Mouse (Mus musculus) liver, embryonic 15.5 days (tissue): Measurements from ENCODE around the gene Rab11fip5. TPM values are rescaled to one million over a fixed set of nuclear protein-coding genes. Genes with fewer than 3 reads are reported as not detected.

ENCODE experiments used
- ATAC-seq: fragments of 200-750 bp; cut with Nextera tagmentation; 2 replicates; pipeline ENCODE4 v1.8.0; 2017; ENCODE audit warnings: moderate number of reproducible peaks, mild to moderate bottlenecking, moderate library complexity; ENCODE audit not compliant: insufficient read depth
- H3K27ac ChIP-seq: fragments of 300-500 bp; sonication (generic); replicated peaks from 2 replicates; pipeline ENCODE4 v1.5.1; 2015; ENCODE audit warnings: mild to moderate bottlenecking, inconsistent platforms
- H3K27me3 ChIP-seq: fragments of 300-500 bp; sonication (generic); 2 replicates; pipeline ENCODE4 v1.6.1; 2015; ENCODE audit warnings: mild to moderate bottlenecking, inconsistent platforms
- H3K36me3 ChIP-seq: fragments of 300-500 bp; sonication (generic); replicated peaks from 2 replicates; pipeline ENCODE4 v1.6.1; 2015; ENCODE audit warnings: moderate library complexity, mild to moderate bottlenecking, inconsistent platforms
- H3K4me1 ChIP-seq: fragments of 300-500 bp; sonication (generic); replicated peaks from 2 replicates; pipeline ENCODE4 v1.6.1; 2015; ENCODE audit warnings: inconsistent platforms
- H3K4me2 ChIP-seq: fragments of 300-500 bp; sonication (generic); 2 replicates; pipeline ENCODE4 v1.6.1; 2015; ENCODE audit warnings: moderate library complexity, mild to moderate bottlenecking, inconsistent platforms
- H3K4me3 ChIP-seq: fragments of 300-500 bp; sonication (generic); replicated peaks from 2 replicates; pipeline ENCODE4 v1.5.1; 2015; ENCODE audit warnings: mild to moderate bottlenecking, inconsistent platforms
- H3K9ac ChIP-seq: fragments of 300-500 bp; sonication (generic); 2 replicates; pipeline ENCODE4 v1.6.1; 2015; ENCODE audit warnings: moderate library complexity, mild to moderate bottlenecking, inconsistent platforms
- H3K9me3 ChIP-seq: fragments of 300-500 bp; sonication (generic); replicated peaks from 2 replicates; pipeline ENCODE4 v1.6.1; 2016; ENCODE audit warnings: inconsistent platforms
- WGBS: fragments of 180-500 bp; shearing (Covaris S2); methylation state at CpG from one replicate; pipeline ENCODE4 v1.1.7; 2015; ENCODE audit warnings: mixed read lengths; ENCODE audit not compliant: insufficient replicate concordance; 5-methylcytosine and 5-hydroxymethylcytosine counted together
- polyA plus RNA-seq: library from polyadenylated mRNA; unstranded; fragments of >200 nt; fragmentation: Nextera tagmentation; extraction: Ambion mirVana; gene quantifications from 2 replicates; pipeline ENCODE4 v1.2.1, GENCODE M21; 2015

Rab11fip5 gene
- polyA plus RNA-seq, 1 experiment from 2014 or later, result 0.86 TPM

DNA sequence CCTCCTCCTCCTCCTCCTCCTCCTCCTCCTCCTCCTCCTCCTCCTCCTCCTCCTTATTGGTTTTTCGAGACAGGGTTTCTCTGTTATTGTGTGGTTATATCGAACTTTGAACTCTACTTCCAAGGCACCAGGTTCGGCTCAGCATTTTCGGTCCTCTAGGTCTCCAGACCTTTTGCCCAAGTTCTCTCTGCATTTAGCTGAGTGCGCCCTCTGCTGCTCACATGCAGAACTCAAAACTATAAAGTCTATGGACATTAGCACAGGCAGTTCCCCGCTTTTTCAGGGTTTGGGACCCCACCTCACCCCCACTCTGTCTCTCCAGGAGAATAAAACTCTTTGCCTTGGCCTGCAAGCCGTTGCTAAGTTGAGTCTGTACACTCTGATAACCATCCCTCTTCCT lies 17.4 kb upstream of the Rab11fip5 start:
- Histone ChIP-seq H3K36me3 (no peaks in the 10 kb centered on the region), H3K9me3 (no peaks in the 10 kb centered on the region), H3K27ac (no peak overlapping the region), H3K4me2 (no peak overlapping the region), H3K9ac (no peak overlapping the region), H3K27me3 (peaks cover 8% of the 10 kb centered on the region; the same call in 1 of the 2 replicates), H3K4me1 (peaks cover 5% of the 10 kb centered on the region; the same call in 1 of the 2 replicates), H3K4me3 (no peak overlapping the region)
- ATAC-seq, result no peak
- 15% methylated on average over 6 of the region's 7 CpGs for WGBS

DNA sequence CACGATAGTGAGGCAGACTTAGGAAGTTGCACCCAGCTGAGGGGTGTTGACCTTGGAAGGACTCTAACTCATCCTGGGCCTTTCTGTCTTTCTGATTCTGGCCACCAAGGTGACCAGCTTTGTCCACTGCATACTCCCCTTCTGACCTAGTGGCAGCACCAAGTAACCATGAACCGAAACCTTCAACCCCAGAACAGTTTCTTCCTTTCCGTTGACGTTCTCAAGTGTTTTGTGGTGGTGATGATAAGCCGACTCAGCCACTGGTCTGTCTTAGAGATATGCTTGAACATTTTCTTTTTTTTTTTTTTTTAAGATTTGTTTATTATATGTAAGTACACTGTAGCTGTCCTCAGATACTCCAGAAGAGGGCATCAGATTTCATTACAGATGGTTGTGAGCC lies 14.2 kb upstream of the Rab11fip5 start:
- H3K4me1 ChIP-seq, result peaks cover 5% of the 10 kb centered on the region; the same call in 1 of the 2 replicates
- peaks cover 11% of the 10 kb centered on the region; the same call in 1 of the 2 replicates for H3K27me3 ChIP-seq
- no peak overlapping the region for H3K9ac ChIP-seq
- WGBS, result 14% methylated on average over 5 of the region's 5 CpGs
- no peak; the same call in 1 of the 2 replicates for ATAC-seq
- H3K27ac ChIP-seq, result no peak overlapping the region
- H3K4me3 ChIP-seq, result no peak overlapping the region
- H3K4me2 ChIP-seq, result peak overlapping the region; percentile 27; the same call in 1 of the 2 replicates
- H3K36me3 ChIP-seq, result no peaks in the 10 kb centered on the region
- no peaks in the 10 kb centered on the region for H3K9me3 ChIP-seq

DNA sequence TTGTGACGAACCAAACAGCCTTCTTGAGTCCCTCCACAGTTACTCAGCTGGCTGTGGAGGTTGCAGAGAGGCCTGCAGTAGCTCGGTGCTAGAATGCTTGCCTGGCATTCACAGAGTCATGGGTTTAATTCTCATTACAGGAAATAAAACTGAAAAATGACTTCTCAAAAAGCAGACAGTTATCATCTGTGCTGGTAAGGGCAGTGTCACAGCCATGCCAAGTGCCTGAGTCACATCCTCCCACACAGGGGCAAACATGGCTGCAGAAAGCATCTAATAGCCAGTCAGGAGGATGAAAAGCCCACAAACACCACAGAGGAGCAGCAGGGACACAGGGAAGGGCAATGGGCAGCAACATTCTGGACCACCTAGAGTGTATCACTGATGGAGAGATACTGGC lies 8.4 kb upstream of the Rab11fip5 start:
- H3K4me2 ChIP-seq, result no peak overlapping the region
- no peaks in the 10 kb centered on the region for H3K9me3 ChIP-seq
- WGBS, result 69% methylated on average over 2 of the region's 2 CpGs
- H3K27me3 ChIP-seq, result peaks cover 3% of the 10 kb centered on the region; the same call in 1 of the 2 replicates
- peaks cover 35% of the 10 kb centered on the region for H3K4me1 ChIP-seq
- no peaks in the 10 kb centered on the region for H3K36me3 ChIP-seq
- no peak overlapping the region for H3K27ac ChIP-seq
- ATAC-seq, result no peak
- no peak overlapping the region for H3K4me3 ChIP-seq
- H3K9ac ChIP-seq, result no peak overlapping the region

DNA sequence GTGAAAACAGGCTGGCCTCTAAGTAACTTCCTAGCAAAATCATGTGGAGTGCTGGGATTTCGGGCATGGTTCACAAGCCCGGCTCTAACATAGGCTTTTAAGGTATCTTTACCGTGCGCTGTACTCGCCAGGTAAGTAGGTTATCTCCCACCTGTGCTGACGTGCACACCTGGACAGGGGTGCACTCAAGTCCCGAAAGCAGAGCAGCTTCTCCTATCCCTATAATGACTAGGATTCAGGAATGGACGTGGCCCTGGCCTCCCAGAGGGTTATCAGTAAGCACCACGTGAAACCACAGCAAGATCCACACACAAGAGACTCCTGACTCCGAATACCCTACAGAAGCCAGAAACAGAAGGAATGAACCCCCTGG lies 7.2 kb upstream of the Rab11fip5 start:
- ATAC-seq, result no peak

DNA sequence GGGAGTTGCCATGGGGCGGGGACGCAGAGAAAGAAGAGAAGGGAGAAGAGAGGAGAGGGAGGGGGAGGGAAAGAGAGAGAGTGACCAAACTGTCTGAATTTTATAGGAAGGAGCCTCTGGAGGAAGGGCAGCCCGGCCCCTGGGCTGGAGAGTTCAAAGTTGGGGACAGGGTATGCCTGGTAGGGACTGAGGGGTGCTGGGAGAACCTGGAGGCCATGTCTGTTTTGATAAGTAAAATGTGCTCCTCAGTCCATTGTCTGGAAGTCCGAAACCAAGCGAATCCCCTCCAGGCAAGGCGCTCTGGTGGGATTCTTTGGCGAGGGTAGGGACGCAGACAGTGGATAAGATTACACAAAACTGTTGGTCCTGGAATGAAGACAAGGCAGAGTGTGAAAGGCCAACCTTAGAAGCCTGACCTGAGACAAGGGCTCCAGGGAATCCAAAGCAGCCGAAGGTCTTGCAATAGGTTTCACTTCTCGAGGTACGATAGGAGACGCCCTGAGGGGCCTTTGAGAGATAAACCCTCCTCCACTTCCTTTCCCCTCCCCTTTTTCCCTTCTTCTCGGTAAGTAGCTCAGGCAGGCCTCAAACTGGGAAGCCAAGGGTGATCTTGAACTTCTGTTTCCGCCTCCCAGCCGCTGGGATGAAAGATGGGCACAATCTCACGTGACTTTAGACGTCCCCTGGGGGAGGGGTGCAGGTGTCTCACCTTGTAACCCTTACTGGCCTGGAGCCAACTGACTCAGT lies 6.6 kb upstream of the Rab11fip5 start:
- H3K27ac ChIP-seq, result no peak overlapping the region
- ATAC-seq, result 0 out of 2 replicates have a peak, but pooled peaks have one; percentile 25
- no peaks in the 10 kb centered on the region for H3K9me3 ChIP-seq
- WGBS, result 15% methylated on average over 17 of the region's 17 CpGs
- peak overlapping the region; percentile 31 for H3K4me3 ChIP-seq
- peaks cover 50% of the 10 kb centered on the region for H3K4me1 ChIP-seq
- peak overlapping the region; percentile 27; the same call in 1 of the 2 replicates for H3K9ac ChIP-seq
- no peaks in the 10 kb centered on the region for H3K27me3 ChIP-seq
- no peaks in the 10 kb centered on the region for H3K36me3 ChIP-seq
- H3K4me2 ChIP-seq, result peak overlapping the region; percentile 65

More for the DNA sequence above, 7.2 kb upstream of the Rab11fip5 start:
- H3K27me3 ChIP-seq, result peaks cover 1% of the 10 kb centered on the region; the same call in 1 of the 2 replicates
- H3K27ac ChIP-seq, result no peak overlapping the region
- H3K4me2 ChIP-seq, result peak overlapping the region; percentile 65
- H3K9me3 ChIP-seq, result no peaks in the 10 kb centered on the region
- peaks cover 46% of the 10 kb centered on the region for H3K4me1 ChIP-seq
- no peaks in the 10 kb centered on the region for H3K36me3 ChIP-seq
- H3K4me3 ChIP-seq, result no peak overlapping the region
- 50% methylated on average over 10 of the region's 10 CpGs for WGBS
- H3K9ac ChIP-seq, result no peak overlapping the region; the same call in 1 of the 2 replicates

DNA sequence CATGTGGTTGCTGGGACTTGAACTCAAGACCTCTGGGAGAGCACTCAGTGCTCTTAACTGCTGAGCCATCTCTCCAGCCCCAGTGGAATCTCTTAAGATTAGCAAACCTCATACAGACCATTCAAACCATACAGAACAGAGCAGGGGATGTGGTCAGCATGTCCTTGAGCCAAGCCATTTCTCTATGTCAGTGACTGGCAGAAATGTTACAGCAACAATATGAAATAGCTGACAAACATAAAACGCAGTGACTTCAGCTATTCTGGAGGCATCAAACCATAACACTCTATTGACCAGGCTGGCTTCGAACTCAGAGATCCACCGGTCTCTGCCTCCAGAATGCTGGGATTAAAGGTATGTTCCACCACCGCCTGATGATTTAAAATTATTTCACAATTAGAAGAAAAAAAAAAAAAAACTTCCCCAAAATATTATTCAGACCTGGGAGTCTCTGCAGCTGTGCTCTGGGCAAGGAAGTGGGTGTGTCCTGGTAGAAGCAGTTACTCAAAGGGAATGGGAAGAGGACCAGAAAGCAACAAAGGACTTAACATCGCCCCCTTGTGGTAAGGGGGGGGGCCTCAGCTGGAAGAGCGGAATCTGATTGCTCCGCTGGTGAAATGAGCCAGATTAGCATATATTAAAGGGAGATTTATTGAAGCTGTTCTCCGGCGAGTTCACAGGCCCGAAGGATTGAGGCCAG lies 5.9 kb upstream of the Rab11fip5 start:
- WGBS, result 28% methylated on average over 10 of the region's 10 CpGs
- ATAC-seq, result peak; percentile 53; the same call in 1 of the 2 replicates
- no peaks in the 10 kb centered on the region for H3K36me3 ChIP-seq
- peak overlapping the region; percentile 31 for H3K4me3 ChIP-seq
- H3K9me3 ChIP-seq, result no peaks in the 10 kb centered on the region
- peaks cover 56% of the 10 kb centered on the region for H3K4me1 ChIP-seq
- H3K4me2 ChIP-seq, result peak overlapping the region; percentile 65
- H3K27me3 ChIP-seq, result no peaks in the 10 kb centered on the region
- H3K27ac ChIP-seq, result no peak overlapping the region
- H3K9ac ChIP-seq, result no peak overlapping the region

DNA sequence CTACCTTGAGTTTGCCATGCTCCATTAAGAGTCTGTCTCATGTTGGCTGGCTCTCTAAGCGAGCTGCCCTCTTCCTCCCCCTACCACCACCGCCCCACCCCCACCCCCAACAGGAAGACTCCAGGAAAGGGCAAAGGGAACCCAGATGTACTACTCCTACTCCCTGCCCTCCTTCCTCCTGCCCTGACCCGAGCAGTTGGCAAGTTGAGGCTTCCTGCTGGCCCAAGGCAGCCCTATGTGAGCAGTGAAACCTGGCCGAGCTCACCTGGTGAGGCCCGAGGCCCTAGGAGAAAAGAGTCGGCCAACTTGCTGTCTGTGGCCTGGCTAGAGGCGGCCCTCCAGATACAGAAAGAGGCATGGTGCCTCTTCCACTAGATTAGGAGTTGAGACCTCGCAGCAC lies 4.2 kb upstream of the Rab11fip5 start:
- Histone ChIP-seq H3K9me3 (no peaks in the 10 kb centered on the region), H3K9ac (no peak overlapping the region), H3K4me1 (peaks cover 72% of the 10 kb centered on the region), H3K4me2 (no peak overlapping the region; the same call in 1 of the 2 replicates), H3K27ac (no peak overlapping the region), H3K27me3 (peaks cover 7% of the 10 kb centered on the region), H3K36me3 (no peaks in the 10 kb centered on the region), H3K4me3 (no peak overlapping the region)
- ATAC-seq, result no peak
- 36% methylated on average over 8 of the region's 8 CpGs for WGBS

DNA sequence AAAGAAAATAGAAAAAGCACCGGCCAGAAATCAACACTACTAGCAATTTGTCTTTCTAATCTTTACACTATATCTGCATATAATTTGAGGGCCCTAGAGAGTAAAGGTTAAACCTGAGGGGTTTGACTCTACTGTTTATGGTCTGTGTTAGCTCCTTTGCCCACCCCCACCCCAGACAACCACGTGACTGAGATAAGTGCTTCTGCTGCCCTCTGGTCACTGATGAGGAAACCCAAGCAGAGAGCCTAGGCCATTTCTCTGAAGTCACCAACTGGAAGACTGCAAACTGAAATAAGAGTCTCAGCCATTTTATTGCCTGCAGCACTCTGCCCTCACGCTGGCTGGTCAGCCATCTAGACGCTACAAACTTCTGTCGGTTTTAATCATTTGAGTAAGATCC lies 3.4 kb upstream of the Rab11fip5 start:
- no peak for ATAC-seq
- no peak overlapping the region for H3K4me3 ChIP-seq
- H3K9ac ChIP-seq, result no peak overlapping the region
- H3K4me2 ChIP-seq, result no peak overlapping the region
- 38% methylated on average over 5 of the region's 5 CpGs for WGBS
- H3K27me3 ChIP-seq, result peaks cover 13% of the 10 kb centered on the region
- H3K36me3 ChIP-seq, result no peaks in the 10 kb centered on the region
- H3K4me1 ChIP-seq, result peaks cover 72% of the 10 kb centered on the region
- H3K27ac ChIP-seq, result no peak overlapping the region
- H3K9me3 ChIP-seq, result no peaks in the 10 kb centered on the region

DNA sequence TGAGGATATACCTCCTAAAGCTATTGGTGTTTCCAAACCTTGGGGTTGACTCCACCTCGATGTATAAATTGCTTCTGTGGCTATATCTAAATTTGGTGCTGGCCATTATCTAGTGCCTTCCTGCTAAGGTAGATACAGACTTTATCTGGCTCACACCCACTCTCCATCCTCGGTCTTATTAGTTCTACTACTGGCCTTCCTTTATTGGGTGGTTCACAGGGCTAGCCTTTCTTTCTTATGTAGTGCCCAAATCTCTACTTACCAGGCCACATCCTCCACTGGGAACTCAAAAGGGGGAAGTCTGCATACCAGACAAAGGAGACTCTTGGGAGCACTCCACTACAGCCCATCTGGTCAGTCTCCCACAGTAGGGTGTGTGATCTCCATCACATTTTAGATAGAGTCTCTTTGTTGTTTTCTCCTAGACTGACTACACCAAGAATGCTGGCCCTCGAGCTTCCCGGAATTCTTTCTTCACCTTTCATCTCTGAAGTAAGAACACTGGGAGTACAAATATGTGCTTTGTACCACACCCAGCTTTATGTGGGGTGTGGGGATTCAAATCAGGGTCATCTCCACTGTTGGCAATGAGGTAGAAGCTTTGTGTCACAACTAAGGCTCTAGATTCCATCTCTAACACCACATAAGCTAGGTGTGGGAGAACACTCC lies 2.8 kb upstream of the Rab11fip5 start:
- H3K4me1 ChIP-seq, result peaks cover 72% of the 10 kb centered on the region
- no peak overlapping the region for H3K9ac ChIP-seq
- H3K27me3 ChIP-seq, result peaks cover 18% of the 10 kb centered on the region
- peak overlapping the region; percentile 18 for H3K4me2 ChIP-seq
- H3K4me3 ChIP-seq, result no peak overlapping the region
- no peaks in the 10 kb centered on the region for H3K9me3 ChIP-seq
- H3K36me3 ChIP-seq, result no peaks in the 10 kb centered on the region
- WGBS, result 43% methylated on average over 4 of the region's 4 CpGs
- H3K27ac ChIP-seq, result no peak overlapping the region
- no peak for ATAC-seq

DNA sequence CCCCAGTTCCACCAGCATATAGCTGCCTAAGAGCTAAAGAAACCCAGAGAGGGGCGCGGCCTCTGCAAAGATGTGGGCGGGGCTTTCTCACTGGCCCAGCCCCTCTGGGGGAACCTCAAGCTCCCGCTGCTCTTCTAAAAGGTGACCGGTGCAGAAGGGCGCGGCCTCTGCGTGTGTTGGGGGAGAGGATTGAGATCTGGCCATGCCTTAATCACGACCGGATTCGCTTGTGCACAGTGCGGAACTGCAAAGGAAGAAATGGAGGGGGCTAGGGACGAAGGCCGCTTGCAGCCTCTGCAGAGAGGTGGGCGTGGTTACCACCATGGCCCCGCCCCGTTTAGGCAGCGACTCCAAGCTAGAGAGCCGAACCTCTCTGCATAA lies 290 bp upstream of the Rab11fip5 start:
- H3K4me3 ChIP-seq, result peak overlapping the region; percentile 67
- H3K9me3 ChIP-seq, result no peaks in the 10 kb centered on the region
- peaks cover 56% of the 10 kb centered on the region for H3K4me1 ChIP-seq
- H3K4me2 ChIP-seq, result peak overlapping the region; percentile 98
- H3K36me3 ChIP-seq, result no peaks in the 10 kb centered on the region
- H3K27ac ChIP-seq, result no peak overlapping the region
- peaks cover 25% of the 10 kb centered on the region for H3K27me3 ChIP-seq
- under 1% methylated on average over 19 of the region's 19 CpGs for WGBS
- peak; percentile 93 for ATAC-seq
- peak overlapping the region; percentile 35; the same call in 1 of the 2 replicates for H3K9ac ChIP-seq
